Mouse (Mus musculus): ENCODE measurements around the gene Zdhhc21.

DNA sequence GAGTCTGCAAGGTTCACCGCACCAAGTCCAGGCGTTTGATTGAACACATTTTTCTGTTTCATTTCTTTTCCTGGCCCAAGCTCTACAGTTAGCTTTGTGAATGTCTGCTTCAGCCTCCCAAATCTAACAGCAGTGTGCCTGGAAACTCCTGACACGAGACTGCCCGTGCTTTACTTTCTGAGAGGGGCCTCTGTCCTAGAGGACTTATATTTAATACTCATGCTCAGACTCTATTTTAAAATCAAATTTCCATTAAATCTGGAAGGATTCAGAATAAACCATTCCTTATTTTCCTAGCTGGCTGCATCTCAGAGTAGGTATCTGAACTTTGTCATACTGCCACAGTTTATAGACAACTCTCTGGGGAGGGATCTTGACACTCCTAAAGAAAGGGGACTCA, 30.8 kb upstream of the Zdhhc21 start:
- TF ChIP-seq CTCF (IDR thresholded peaks at IDR 0.05; ENCODE audit: low read depth, low read length): no peak
- TF ChIP-seq POLR2A (IDR thresholded peaks at IDR 0.05; ENCODE audit: borderline replicate concordance, low read depth, low read length): no peak

All from bone marrow macrophage, adult 2 months (primary cell).